In genomic region chr5:32078986-32079385, GRCm38 (mm10) we compare ENCODE assay signal across 26 mouse cellular contexts. TPM values are rescaled to one million over a fixed set of nuclear protein-coding genes. Genes with fewer than 3 reads are reported as not detected.
A peak's percentile ranks its signal among the peaks of the same experiment; 100 is the strongest.
DNase-seq lines count a peak whose midpoint lies in the region; ATAC-seq lines count a peak whose summit lies in the region.
"Had no signal": no experiment of that assay in that cellular context is flagged by ENCODE, and none has a peak within 500 bp of the region (broad histone marks: within the 10 kb centered on the region; RNA-seq: fewer than 3 reads in every experiment).

No protein-coding gene starts in this region.

- no peak overlapping the region for H3K9ac ChIP-seq in limb, embryonic 12.5 days (replicated peaks)
- H3K9ac ChIP-seq in embryonic facial prominence, embryonic 13.5 days = no peak overlapping the region
- no peak overlapping the region for H3K9ac ChIP-seq in limb, embryonic 13.5 days
- H3K9ac ChIP-seq: heart, embryonic 12.5 days; hindbrain, embryonic 13.5 days; liver, embryonic 12.5 days; liver, postnatal 0 days; midbrain, embryonic 12.5 days; neural tube, embryonic 13.5 days had no signal

- peaks cover 45% of the 10 kb centered on the region for H3K4me1 ChIP-seq in limb, embryonic 12.5 days (replicated peaks)
- peaks cover 32% of the 10 kb centered on the region for H3K4me1 ChIP-seq in limb, embryonic 10.5 days
- peaks cover 42% of the 10 kb centered on the region for H3K4me1 ChIP-seq in embryonic facial prominence, embryonic 13.5 days
- peaks cover 38% of the 10 kb centered on the region for H3K4me1 ChIP-seq in limb, embryonic 13.5 days

- H3K27me3 ChIP-seq in limb, embryonic 12.5 days = no peaks in the 10 kb centered on the region
- H3K27me3 ChIP-seq in limb, embryonic 10.5 days (ENCODE audit: low read depth, poor library complexity, severe bottlenecking) = no peaks in the 10 kb centered on the region
- H3K27me3 ChIP-seq in embryonic facial prominence, embryonic 13.5 days = no peaks in the 10 kb centered on the region
- H3K27me3 ChIP-seq in limb, embryonic 13.5 days = no peaks in the 10 kb centered on the region
- H3K27me3 ChIP-seq: heart, embryonic 12.5 days; hindbrain, embryonic 13.5 days; liver, embryonic 12.5 days; megakaryocyte, embryonic 14.5 days; midbrain, embryonic 12.5 days; neural tube, embryonic 13.5 days had no signal

- H3K36me3 ChIP-seq in limb, embryonic 12.5 days = no peaks in the 10 kb centered on the region
- H3K36me3 ChIP-seq in limb, embryonic 10.5 days = no peaks in the 10 kb centered on the region
- no peaks in the 10 kb centered on the region for H3K36me3 ChIP-seq in embryonic facial prominence, embryonic 13.5 days
- no peaks in the 10 kb centered on the region for H3K36me3 ChIP-seq in limb, embryonic 13.5 days
- H3K36me3 ChIP-seq: heart, embryonic 12.5 days; hindbrain, embryonic 13.5 days; liver, embryonic 12.5 days; midbrain, embryonic 12.5 days; neural tube, embryonic 13.5 days had no signal

- peak overlapping the region; percentile 24; the same call in 1 of the 2 replicates for H3K27ac ChIP-seq in limb, embryonic 12.5 days
- no peak overlapping the region for H3K27ac ChIP-seq in limb, embryonic 10.5 days
- H3K27ac ChIP-seq in embryonic facial prominence, embryonic 13.5 days = peak overlapping the region; percentile 82
- H3K27ac ChIP-seq in limb, embryonic 13.5 days = 0 out of 2 replicates have a peak overlapping the region, but pooled peaks have one; percentile 39
- H3K27ac ChIP-seq: hindbrain, embryonic 13.5 days; liver, embryonic 12.5 days; midbrain, embryonic 12.5 days; neural tube, embryonic 13.5 days had no signal

- no peak overlapping the region for H3K4me3 ChIP-seq in limb, embryonic 12.5 days (replicated peaks)
- no peak overlapping the region for H3K4me3 ChIP-seq in limb, embryonic 10.5 days
- no peak overlapping the region for H3K4me3 ChIP-seq in embryonic facial prominence, embryonic 13.5 days
- no peak overlapping the region for H3K4me3 ChIP-seq in limb, embryonic 13.5 days
- H3K4me3 ChIP-seq: heart, embryonic 12.5 days; hindbrain, embryonic 13.5 days; liver, embryonic 12.5 days; megakaryocyte, embryonic 14.5 days; midbrain, embryonic 12.5 days; neural tube, embryonic 13.5 days had no signal

- intact Hi-C loops in left cerebral cortex, postnatal 14 days (cut with DNase I) = no loop called here

- H3K4me2 ChIP-seq in limb, embryonic 12.5 days = no peak overlapping the region
- H3K4me2 ChIP-seq in embryonic facial prominence, embryonic 13.5 days = no peak overlapping the region
- H3K4me2 ChIP-seq in limb, embryonic 13.5 days (replicated peaks) = no peak overlapping the region
- H3K4me2 ChIP-seq: heart, embryonic 12.5 days; hindbrain, embryonic 13.5 days; liver, embryonic 12.5 days; midbrain, embryonic 12.5 days; neural tube, embryonic 13.5 days had no signal

- 37% methylated on average over 4 of the region's 4 CpGs for WGBS in limb, embryonic 12.5 days
- WGBS in limb, embryonic 10.5 days = 74% methylated on average over 4 of the region's 4 CpGs
- WGBS in embryonic facial prominence, embryonic 13.5 days = 26% methylated on average over 4 of the region's 4 CpGs
- WGBS in limb, embryonic 13.5 days = 35% methylated on average over 4 of the region's 4 CpGs

- no peaks in the 10 kb centered on the region for H3K9me3 ChIP-seq in limb, embryonic 12.5 days
- H3K9me3 ChIP-seq in limb, embryonic 10.5 days (replicated peaks) = no peaks in the 10 kb centered on the region
- no peaks in the 10 kb centered on the region for H3K9me3 ChIP-seq in embryonic facial prominence, embryonic 13.5 days
- H3K9me3 ChIP-seq in limb, embryonic 13.5 days = no peaks in the 10 kb centered on the region
- H3K9me3 ChIP-seq: heart, embryonic 12.5 days; hindbrain, embryonic 13.5 days; liver, embryonic 12.5 days; megakaryocyte, embryonic 14.5 days; midbrain, embryonic 12.5 days; neural tube, embryonic 13.5 days had no signal

- DNase-seq in limb, embryonic 10.5 days (ENCODE audit: low spot score) = no peak
- peak; percentile 47 for DNase-seq in NIH3T3 (ENCODE audit: low read depth)
- no peak for DNase-seq in left cerebral cortex, postnatal 14 days (ENCODE audit: low spot score in 2 of 2)
- DNase-seq in thymus, adult 18-20 months = no peak
- DNase-seq: adrenal gland, postnatal 25 days; cerebellum, adult 11-12 months; cerebellum, adult 9-11 months; embryo, embryonic 11 days; gastrocnemius, postnatal 10 days; heart, postnatal 4 days; kidney, adult 11 months; kidney, postnatal 14 days; liver, postnatal 0 days; lung, postnatal 14 days; thymus, postnatal 4 days had no signal

- ATAC-seq in limb, embryonic 12.5 days (ENCODE audit: insufficient number of reproducible peaks, insufficient read depth, low FRiP score, low TSS enrichment, low read depth) = no peak
- no peak for ATAC-seq in embryonic facial prominence, embryonic 13.5 days (ENCODE audit: insufficient number of reproducible peaks, insufficient read depth, low FRiP score, low TSS enrichment, low read depth)
- no peak for ATAC-seq in limb, embryonic 13.5 days (ENCODE audit: low FRiP score, low read depth)
- ATAC-seq: CD4-positive, CD25-positive, alpha-beta regulatory T cell, adult 4 months; forebrain, embryonic 16.5 days; liver, embryonic 12.5 days; liver, postnatal 0 days had no signal

RNA-seq across cellular contexts. Expression of gene Fosl2, which starts 56.6 kb away (rescaled TPM):
- polyA plus RNA-seq in limb, embryonic 12.5 days (2016; fragmentation: Nextera tagmentation; extraction: Ambion mirVana) = 1.2 and 1.4 TPM in 2 replicates
- polyA plus RNA-seq in limb, embryonic 10.5 days (2016; fragmentation: Nextera tagmentation; extraction: Ambion mirVana) = 0.48 and 0.63 TPM in 2 replicates
- 6.9 and 7.0 TPM in 2 replicates for polyA plus RNA-seq in embryonic facial prominence, embryonic 13.5 days (2015; fragmentation: Nextera tagmentation; extraction: Ambion mirVana)
- 2.3 and 2.5 TPM in 2 replicates for polyA plus RNA-seq in limb, embryonic 13.5 days (2015; fragmentation: Nextera tagmentation; extraction: Ambion mirVana)
- total RNA-seq in left cerebral cortex, postnatal 14 days (2021) = 10 to 100 TPM; 24.7 to 34.7 TPM
